Mouse (Mus musculus) kidney, postnatal 10 days (tissue): ENCODE measurements around the gene Taar5.

Experiments
- DNase-seq: peaks from one replicate; pipeline ENCODE4 v3.0.0; 2021; ENCODE audit warnings: mixed read lengths

Gene Taar5

GRCm38 (mm10) chr10:23970656-23971165 is at the start of gene Taar5:
Taar5 (plus strand) TSS chr10:23970706.
- DNase-seq: no peak

DNA sequence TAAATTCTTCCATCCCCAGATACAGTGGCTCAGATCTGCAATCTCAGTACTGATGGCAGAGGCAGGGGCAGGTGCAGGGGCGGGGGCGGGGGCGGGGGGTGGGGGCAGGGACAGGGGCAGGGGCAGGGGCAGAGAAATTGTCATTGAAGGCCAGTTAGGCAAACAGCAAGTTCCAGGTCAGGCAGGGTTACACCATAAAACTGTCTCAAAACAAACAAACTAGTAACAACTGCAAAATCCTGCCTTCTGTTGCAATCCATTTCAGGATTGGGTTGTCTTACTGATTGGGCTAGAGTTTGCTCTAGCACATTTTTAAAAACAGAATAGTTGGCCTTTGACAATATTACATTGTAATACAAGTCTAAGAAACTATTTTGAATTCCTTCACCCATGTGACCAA is 48.0 kb upstream of the Taar5 start:
- no peak for DNase-seq

DNA sequence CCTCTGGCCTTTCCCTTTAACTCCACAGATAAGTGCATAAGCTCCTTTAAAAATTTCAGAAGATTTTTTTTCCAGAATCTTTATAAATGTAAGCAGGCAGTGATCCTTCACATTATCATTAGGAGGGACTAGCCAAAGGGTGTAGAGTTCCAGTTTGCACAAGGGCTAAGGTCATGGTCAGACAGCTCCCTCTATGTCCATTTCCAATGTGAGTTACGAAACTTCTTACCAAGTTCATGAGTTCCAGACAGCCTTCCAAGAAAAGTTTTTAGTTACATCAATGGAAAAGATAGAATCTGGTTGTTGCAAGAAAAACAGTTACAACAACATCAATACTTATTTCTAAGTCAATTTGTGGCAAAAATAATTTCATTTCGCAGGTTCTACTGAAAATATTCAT is 46.6 kb upstream of the Taar5 start:
- DNase-seq: no peak

DNA sequence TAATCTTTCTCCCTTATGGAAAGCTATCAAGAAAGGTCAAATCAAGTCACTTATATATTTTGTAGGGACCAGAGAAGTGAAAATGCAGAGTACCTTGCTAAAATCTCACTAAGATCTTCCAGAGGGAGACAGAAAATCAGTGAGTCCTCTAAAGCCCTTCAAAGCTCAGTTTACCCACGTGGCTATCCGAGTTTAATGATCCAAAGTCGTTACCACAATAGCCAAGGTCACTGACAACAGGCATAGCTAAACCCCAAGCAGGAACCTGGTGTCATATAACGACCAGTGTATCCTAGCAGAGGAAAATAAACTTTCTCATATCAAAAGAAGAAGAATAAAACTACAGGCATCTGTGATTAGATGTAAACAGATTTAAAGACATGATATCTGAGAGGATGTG is 32.9 kb upstream of the Taar5 start:
- DNase-seq: no peak

- no peak for DNase-seq
Observed at GRCm38 (mm10) chr10:23938312-23938711, 32.2 kb upstream of the Taar5 start, which contains the start of gene Taar2. Taar2 (plus strand) TSS chr10:23938572.

DNA sequence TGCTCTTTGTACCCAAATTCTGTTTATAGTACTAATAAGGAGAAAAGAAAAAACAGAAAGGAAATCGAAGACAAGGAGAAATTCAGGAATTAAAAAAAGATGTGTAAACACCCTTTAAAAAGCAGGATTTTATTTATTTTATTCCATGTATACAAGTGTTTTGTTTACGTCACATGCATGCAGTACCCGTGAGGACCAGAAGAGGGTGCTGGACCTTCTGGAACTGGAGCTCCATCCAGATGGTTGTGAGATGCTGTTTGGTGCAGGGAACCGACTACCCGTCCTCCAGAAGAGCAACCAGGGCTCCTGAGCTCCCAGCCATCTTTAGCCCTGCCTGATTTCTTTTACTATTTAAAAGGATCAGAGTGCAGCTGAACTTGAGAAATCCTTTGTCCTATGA is 28.0 kb upstream of the Taar5 start:
- DNase-seq: peak; percentile 28

DNA sequence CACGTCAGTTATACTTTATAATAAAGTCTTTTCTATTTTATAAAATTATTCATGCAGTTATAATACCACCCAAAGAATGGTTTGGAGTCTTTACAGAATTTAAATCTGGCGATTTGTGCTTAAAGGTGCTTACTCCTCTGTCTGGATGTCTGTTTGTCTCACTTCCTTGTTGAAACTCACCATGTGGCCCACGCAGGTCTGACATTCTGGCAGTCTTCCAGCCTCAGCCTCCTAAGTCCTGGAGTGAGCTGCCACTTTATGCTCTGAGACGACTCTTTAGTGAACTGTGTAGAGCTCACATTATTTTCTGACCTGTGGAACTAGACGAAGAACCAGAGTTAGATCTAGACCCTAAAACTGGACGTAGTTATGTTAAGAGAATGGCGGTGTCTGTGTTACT is 22.5 kb upstream of the Taar5 start:
- DNase-seq: peak; percentile 24

DNA sequence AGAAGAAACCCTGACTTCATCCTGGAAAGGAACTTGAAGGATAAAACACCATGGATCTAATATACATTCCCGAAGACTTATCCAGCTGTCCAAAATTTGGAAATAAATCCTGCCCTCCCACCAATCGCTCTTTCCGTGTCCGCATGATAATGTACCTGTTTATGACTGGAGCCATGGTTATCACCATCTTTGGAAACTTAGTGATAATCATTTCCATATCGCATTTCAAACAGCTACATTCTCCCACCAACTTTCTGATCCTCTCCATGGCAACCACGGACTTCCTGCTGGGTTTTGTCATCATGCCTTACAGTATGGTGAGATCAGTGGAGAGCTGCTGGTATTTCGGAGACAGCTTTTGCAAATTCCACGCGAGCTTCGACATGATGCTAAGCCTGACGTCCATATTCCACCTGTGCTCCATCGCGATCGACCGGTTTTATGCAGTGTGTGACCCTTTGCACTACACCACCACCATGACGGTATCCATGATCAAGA is 20.9 kb upstream of the Taar5 start, which contains the start of gene Taar3:
TSS of gene Taar3 (plus strand) at position 51 of the 498 bp plus-strand sequence.
- DNase-seq: no peak

DNA sequence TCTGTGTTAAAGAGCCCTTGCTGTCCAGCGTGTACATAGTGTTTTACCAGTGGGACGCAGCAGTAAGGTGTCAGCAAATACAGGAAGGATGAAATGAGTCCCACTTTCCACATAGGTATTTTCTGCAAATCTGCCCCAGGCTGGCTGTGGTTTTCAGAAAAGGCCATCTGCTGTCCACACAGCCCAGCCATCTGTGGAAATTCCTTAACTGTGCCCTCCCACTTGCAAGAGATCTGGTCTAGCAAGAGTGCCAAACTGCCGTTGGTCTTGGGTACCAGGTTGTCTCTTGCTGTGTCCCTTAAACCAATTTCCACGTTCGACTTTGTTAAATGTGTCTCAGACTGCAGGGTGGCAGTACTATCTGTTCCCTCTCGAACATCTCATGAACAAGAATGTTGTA is 18.8 kb upstream of the Taar5 start:
- DNase-seq: no peak

- peak; percentile 45 for DNase-seq
Observed at GRCm38 (mm10) chr10:23959071-23959470, 11.4 kb upstream of the Taar5 start.

DNA sequence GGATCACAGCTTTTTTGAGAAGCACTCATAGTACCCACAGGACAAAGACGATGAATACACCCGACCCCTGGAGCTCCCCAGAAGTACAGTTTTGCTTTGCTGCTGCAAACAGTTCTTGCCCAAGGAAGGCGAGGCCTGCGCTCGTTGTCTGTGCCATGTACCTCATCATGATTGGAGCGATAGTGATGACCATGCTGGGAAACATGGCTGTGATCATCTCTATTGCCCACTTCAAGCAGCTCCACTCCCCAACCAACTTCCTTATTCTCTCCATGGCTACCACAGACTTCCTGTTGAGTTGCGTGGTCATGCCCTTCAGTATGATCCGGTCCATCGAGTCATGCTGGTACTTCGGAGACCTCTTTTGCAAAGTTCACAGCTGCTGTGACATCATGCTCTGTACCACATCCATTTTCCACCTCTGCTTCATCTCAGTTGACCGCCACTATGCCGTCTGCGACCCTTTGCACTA is 10.0 kb upstream of the Taar5 start, which contains the start of gene Taar4:
TSS of gene Taar4 (plus strand) at position 51 of the 472 bp plus-strand sequence.
- no peak for DNase-seq

DNA sequence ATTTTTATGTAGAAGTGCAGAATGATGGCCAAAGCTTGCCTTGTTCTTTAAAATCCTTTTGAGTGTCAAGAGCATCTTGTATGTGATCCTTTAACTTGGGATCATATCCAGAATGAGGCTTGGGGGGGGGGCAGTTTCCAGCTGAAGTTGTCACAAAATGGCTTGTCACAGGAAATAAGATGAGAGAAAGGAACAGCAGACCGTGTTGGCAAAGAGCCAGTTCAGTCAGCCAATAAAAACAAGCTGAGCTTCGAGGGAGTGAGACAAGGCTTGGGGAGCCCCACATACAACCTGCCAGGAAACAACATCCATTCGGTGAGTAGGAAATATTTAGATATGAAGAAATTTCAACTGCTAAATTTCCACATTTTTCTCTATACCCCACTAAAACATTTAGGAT is 7.1 kb upstream of the Taar5 start:
- peak; percentile 39 for DNase-seq

- DNase-seq: no peak
Observed at GRCm38 (mm10) chr10:23964921-23965610, 5.4 kb upstream of the Taar5 start.

DNA sequence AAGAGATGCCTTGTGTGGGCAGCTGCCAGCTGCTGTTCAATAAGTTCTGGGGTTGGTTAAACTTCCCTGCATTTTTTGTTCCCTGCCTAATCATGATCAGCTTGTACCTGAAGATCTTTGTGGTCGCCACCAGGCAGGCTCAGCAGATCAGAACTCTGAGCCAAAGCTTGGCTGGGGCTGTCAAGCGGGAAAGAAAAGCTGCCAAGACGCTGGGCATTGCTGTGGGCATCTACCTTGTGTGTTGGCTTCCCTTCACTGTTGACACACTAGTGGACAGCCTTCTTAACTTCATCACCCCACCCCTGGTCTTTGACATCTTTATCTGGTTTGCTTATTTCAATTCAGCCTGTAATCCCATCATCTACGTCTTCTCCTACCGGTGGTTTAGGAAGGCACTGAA is 750 bp downstream of the Taar5 start:
- no peak for DNase-seq

DNA sequence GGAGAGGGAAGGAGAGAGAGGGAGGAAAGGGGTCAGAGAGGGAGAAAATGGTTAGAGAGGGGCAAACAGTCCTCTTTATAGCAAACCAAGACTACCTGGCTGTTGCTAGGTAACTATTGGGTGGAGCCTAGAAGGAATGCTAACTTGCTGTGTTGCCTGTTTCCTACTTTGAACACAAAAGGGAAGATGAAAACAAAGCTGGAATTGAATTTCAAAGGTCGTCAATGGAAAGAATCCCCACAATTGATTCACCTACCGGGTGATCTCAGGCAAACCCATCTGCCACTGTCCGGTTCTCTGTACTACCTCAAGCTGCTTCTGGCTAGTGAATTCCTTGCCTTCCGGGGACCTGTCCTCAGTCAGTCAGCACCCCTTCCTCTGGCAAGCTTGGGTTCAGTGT is 7.5 kb downstream of the Taar5 start:
- no peak for DNase-seq

DNA sequence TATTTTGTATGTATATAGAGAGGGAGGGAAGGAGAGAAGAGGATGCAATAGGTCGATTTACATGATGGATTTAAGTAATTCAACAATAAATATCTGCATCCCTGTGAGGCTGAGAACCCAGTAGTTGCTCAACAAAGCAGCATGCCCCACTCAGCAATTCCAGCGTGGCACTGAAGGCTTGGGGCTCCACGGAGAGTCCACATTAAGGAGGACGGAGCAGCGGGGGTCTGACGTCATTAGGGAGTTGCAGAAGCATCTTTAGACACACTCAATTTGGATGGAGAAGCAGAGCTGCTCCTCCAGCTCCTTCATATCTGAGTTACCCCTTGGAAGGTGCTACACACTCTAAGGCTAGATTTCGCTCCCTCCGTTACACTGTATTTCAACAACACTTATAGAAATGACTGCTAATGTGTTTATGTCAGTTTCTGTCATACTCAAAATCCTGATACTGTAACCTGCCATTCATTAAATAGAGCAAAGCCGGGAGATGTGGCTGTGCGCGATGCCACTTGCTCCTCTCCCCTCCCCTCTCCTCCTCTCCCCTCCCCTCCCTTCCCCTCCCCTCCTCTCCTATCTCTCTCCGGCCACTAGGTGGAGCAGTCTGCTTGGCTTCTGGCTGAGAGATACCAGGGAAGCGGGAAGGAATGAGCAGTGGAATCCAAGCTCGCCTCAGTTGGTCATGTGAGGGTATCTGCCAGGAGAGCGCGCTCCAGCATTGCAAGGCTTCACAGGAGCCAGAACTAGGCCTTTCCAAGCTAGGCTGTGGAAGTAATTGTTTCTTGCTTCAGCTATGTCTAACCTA is 8.6 kb downstream of the Taar5 start:
- peak; percentile 87 for DNase-seq

DNA sequence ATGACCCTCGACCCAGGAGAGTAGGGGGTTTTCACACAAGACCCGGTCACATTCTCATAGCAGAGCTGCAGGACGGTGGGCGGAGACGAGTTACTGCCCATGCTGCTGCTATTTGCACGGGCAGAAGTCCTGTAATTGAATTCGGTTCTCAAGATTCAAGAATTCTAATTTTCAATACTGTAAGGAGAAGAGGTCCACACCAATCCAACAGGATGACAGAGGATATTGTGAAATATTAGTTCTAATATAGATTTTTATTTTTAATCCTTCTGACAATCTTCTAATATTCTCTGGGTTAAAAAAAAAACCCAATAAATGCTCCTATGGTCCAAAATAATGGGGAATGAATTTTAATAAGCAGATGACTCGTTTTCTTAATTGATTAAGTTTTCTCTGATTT is 15.0 kb downstream of the Taar5 start, which contains the start of gene Taar6:
TSS of gene Taar6 (minus strand) at position 101 of the 400 bp plus-strand sequence.
- DNase-seq: no peak

GRCm38 (mm10) chr10:23986419-23986818 is 15.9 kb downstream of the Taar5 start:
- DNase-seq: no peak

DNA sequence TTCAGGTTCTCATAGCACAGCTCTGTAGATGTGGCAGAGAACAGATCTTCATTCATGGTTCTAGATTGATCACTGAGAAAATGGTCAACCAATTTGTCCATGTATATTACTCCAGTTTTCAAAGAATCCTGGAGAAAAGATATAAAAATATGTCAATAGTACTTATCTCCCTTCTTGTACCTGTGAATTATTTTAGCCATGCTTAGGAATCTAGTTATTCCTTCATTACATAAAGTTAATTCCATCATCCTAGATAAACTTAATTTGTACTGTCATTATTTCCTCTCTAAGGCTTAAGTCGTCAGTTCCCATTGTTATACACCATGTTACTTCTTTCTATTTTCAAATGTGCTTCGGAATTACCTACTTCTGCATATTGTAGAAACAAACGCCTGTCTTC is 22.9 kb downstream of the Taar5 start, which contains the start of gene Taar7a:
TSS of gene Taar7a (minus strand) at position 101 of the 400 bp plus-strand sequence.
- DNase-seq: no peak

DNA sequence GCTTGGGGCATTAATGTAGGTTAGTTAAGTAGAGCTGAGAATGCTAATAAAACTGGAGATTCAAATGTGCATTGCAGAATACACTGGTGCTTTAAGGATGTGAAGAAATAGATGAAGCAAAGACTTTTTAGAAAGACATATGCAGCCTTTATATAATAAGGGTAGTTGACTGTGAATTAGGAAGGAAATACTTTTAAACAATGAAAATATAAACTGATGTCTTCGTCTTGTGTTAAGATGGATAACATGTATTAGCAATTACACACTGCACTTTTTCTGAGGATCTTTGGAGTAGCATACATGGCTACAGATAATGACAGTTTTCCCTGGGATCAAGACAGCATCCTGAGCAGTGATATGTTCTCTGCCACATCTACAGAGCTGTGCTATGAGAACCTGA is 29.1 kb downstream of the Taar5 start, which contains the start of gene Taar7b:
TSS of gene Taar7b (plus strand) at position 301 of the 400 bp plus-strand sequence.
- DNase-seq: no peak

DNA sequence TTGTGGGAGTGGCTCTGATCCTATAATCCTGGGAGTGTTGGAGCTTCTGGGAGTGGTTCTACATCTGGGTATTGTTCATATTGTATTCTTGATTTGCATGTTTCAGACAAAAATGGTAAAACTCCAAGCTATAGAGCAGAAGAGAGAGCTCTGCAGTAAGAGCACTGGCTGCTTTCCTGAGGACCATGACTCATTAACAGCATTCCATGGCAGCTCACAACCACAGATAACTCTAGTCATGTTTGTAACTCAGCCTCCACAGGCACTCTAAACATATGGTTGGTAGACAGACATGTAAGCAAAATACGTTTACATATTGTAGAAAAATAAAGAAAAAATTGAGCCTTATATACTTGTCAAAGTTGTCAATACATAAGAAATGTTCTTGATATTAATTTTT is 35.9 kb downstream of the Taar5 start:
- DNase-seq: no peak

DNA sequence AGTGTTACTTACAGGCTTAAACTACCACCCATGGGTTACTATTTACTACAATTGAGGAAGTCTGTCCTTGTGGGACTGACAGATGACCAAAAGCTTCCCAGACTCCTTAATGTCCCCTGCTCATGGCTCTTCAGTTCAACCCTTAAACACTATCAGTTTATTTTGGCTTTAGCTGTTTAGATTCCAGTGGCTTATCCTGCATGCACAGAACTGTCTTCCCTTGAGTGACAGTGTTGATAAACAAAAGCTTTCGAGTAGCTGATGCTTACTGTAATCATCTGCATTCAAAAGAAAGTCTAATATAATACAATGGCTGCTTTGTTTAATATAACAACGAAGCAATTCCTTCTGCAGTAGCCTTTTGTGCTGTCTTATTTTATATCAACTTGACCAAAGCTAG is 36.5 kb downstream of the Taar5 start:
- no peak for DNase-seq

DNA sequence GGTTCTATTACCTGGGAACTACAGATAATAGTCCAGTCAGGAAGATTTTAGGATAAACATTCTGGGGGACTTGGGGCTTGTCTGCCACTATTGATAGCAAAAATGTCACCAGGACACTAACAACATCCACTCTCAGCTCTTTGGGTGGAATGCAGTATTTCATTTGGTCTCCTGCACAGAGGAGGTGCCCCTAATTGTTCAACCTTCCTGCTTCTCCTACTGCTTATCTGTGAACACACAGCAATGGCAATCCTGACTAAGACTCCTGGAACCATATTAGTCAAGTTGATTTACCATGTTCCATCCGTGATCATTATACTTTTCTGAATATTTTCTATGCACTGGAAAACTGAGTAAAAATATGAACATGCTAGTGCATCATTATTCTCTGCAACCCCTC is 37.6 kb downstream of the Taar5 start:
- no peak for DNase-seq
